Mouse (Mus musculus): Measurements from ENCODE around the gene Rasef. TPM values are rescaled to one million over a fixed set of nuclear protein-coding genes. Genes with fewer than 3 reads are reported as not detected.
"Not testable (repeated sequence)": the region's sequence is repeated elsewhere in the genome, so short reads cannot be mapped to it uniquely, and the experiment has no call there.

Rasef gene
- polyA plus RNA-seq, 1 experiment from 2014 or later: 3.9 TPM

- Histone ChIP-seq H3K4me1 (no peaks in the 10 kb centered on the region), H3K36me3 (replicated peaks) (no peaks in the 10 kb centered on the region), H3K4me3 (no peak overlapping the region), H3K9me3 (no peaks in the 10 kb centered on the region), H3K27me3 (replicated peaks; ENCODE audit: low read depth, poor library complexity, severe bottlenecking) (no peaks in the 10 kb centered on the region), H3K27ac (replicated peaks) (no peak overlapping the region)
- WGBS: 86% methylated on average over 5 of the region's 5 CpGs
- DNase-seq (ENCODE audit: low spot score): no peak
Observed at GRCm38 (mm10) chr4:73748219-73748618, 42.6 kb downstream of the Rasef start.

GRCm38 (mm10) chr4:73739439-73739838 lies 51.4 kb downstream of the Rasef start:
- no peaks in the 10 kb centered on the region for H3K9me3 ChIP-seq
- no peaks in the 10 kb centered on the region for H3K4me1 ChIP-seq
- DNase-seq (ENCODE audit: low spot score): no peak
- no peak overlapping the region for H3K4me3 ChIP-seq
- H3K27me3 ChIP-seq (replicated peaks; ENCODE audit: low read depth, poor library complexity, severe bottlenecking): no peaks in the 10 kb centered on the region
- H3K36me3 ChIP-seq (replicated peaks): no peaks in the 10 kb centered on the region
- H3K27ac ChIP-seq (replicated peaks): no peak overlapping the region
- 92% methylated on average over 3 of the region's 3 CpGs for WGBS

GRCm38 (mm10) chr4:73719819-73720218 lies 71.0 kb downstream of the Rasef start:
- Histone ChIP-seq H3K27me3 (replicated peaks; ENCODE audit: low read depth, poor library complexity, severe bottlenecking) (no peaks in the 10 kb centered on the region), H3K27ac (replicated peaks) (no peak overlapping the region), H3K36me3 (replicated peaks) (no peaks in the 10 kb centered on the region), H3K4me1 (no peaks in the 10 kb centered on the region), H3K9me3 (no peaks in the 10 kb centered on the region), H3K4me3 (no peak overlapping the region)
- DNase-seq (ENCODE audit: low spot score): no peak

GRCm38 (mm10) chr4:73718761-73719160 lies 72.0 kb downstream of the Rasef start:
- DNase-seq (ENCODE audit: low spot score): no peak
- no peaks in the 10 kb centered on the region for H3K9me3 ChIP-seq
- H3K4me1 ChIP-seq: no peaks in the 10 kb centered on the region
- 91% methylated on average over 1 of the region's 1 CpGs for WGBS
- no peaks in the 10 kb centered on the region for H3K36me3 ChIP-seq (replicated peaks)
- no peak overlapping the region for H3K27ac ChIP-seq (replicated peaks)
- no peak overlapping the region for H3K4me3 ChIP-seq
- no peaks in the 10 kb centered on the region for H3K27me3 ChIP-seq (replicated peaks; ENCODE audit: low read depth, poor library complexity, severe bottlenecking)

GRCm38 (mm10) chr4:73683216-73683615 lies 107.6 kb downstream of the Rasef start, which contains the start of gene Gm428:
Gene Gm428, plus strand, starts transcription at chr4:73683516.
- H3K9me3 ChIP-seq; DNase-seq (ENCODE audit: low spot score); H3K4me3 ChIP-seq; H3K27me3 ChIP-seq (replicated peaks; ENCODE audit: low read depth, poor library complexity, severe bottlenecking); H3K4me1 ChIP-seq; H3K36me3 ChIP-seq (replicated peaks); H3K27ac ChIP-seq (replicated peaks): not testable (repeated sequence)
- WGBS: 89% methylated on average over 2 of the region's 4 CpGs

GRCm38 (mm10) chr4:73668054-73668453 lies 122.7 kb downstream of the Rasef start, which contains the start of gene Gm11239:
Gene Gm11239, plus strand, starts transcription at chr4:73668354.
- not testable (repeated sequence) for H3K36me3 ChIP-seq (replicated peaks); H3K4me3 ChIP-seq; DNase-seq (ENCODE audit: low spot score); H3K27me3 ChIP-seq (replicated peaks; ENCODE audit: low read depth, poor library complexity, severe bottlenecking); H3K9me3 ChIP-seq; H3K4me1 ChIP-seq; H3K27ac ChIP-seq (replicated peaks)
- no CpG with 5 or more reads among the region's 4 CpGs for WGBS

Other genes starting within 250 kb of the Rasef start
- not detected in 2 replicates for gene Gm11238, start 183.1 kb downstream of the Rasef start, polyA plus RNA-seq (2016; fragmentation: Nextera tagmentation; extraction: Ambion mirVana)
- not detected in 2 replicates for gene Gm11237, start 168.0 kb downstream of the Rasef start, polyA plus RNA-seq (2016; fragmentation: Nextera tagmentation; extraction: Ambion mirVana)
- not detected in 2 replicates for gene Gm11236, start 152.9 kb downstream of the Rasef start, polyA plus RNA-seq (2016; fragmentation: Nextera tagmentation; extraction: Ambion mirVana)
- gene Gm11239, start 122.6 kb downstream of the Rasef start, polyA plus RNA-seq (2016; fragmentation: Nextera tagmentation; extraction: Ambion mirVana): not detected in 2 replicates
- not detected in 2 replicates for gene Gm428, start 107.5 kb downstream of the Rasef start, polyA plus RNA-seq (2016; fragmentation: Nextera tagmentation; extraction: Ambion mirVana)
- gene Gm11758, start 85.3 kb upstream of the Rasef start, polyA plus RNA-seq (2016; fragmentation: Nextera tagmentation; extraction: Ambion mirVana): not detected in 2 replicates
- not detected in 2 replicates for gene Gm11757, start 100.1 kb upstream of the Rasef start, polyA plus RNA-seq (2016; fragmentation: Nextera tagmentation; extraction: Ambion mirVana)
- gene Gm13871, start 115.0 kb upstream of the Rasef start, polyA plus RNA-seq (2016; fragmentation: Nextera tagmentation; extraction: Ambion mirVana): not detected in 2 replicates
- gene Gm11756, start 129.8 kb upstream of the Rasef start, polyA plus RNA-seq (2016; fragmentation: Nextera tagmentation; extraction: Ambion mirVana): 0.11 TPM in 1 of 2 replicates, not detected in the other
- not detected in 2 replicates for gene 2310002L09Rik, start 159.9 kb upstream of the Rasef start, polyA plus RNA-seq (2016; fragmentation: Nextera tagmentation; extraction: Ambion mirVana)
- 2.2 and 3.4 TPM in 2 replicates for gene Frmd3, start 222.4 kb upstream of the Rasef start, polyA plus RNA-seq (2016; fragmentation: Nextera tagmentation; extraction: Ambion mirVana)